Mouse (Mus musculus): ENCODE measurements around the gene Pamr1.

DNA sequence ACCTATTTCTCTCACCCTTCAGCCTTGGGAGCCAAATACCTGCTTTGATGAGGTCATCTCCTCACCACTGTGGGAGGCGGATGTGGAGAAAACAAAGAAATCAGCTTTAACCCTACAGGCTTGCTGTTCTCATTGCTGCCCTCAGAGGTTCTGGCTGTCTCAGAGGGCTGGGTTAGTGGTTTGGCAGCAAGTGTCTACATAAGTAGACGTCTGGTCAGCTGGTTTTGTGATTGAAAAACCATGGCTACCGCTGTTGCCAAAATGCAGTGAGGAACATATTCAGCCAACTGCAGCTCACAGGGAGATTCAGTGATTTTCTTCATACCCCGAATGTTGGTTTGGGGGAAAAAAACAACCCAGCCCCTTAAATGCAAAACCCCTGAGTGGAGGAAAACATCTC lies 7.3 kb downstream of the Pamr1 start:
- TF ChIP-seq CTCF (IDR thresholded peaks at IDR 0.05; ENCODE audit: borderline replicate concordance, insufficient read depth, low read length) (no peak), POLR2A (IDR thresholded peaks at IDR 0.05; ENCODE audit: low read depth, low read length) (no peak)

Measured in embryonic fibroblast, embryonic 13.5 days (primary cell).